Mouse (Mus musculus) hindbrain, embryonic 14.5 days (tissue): ENCODE results near the gene Prpf4. TPM values are rescaled to one million over a fixed set of nuclear protein-coding genes. Genes with fewer than 3 reads are reported as not detected.

Source experiments
- ATAC-seq: fragments of 200-750 bp; cut with Nextera tagmentation; 2 replicates; pipeline ENCODE4 v1.8.0; 2017; ENCODE audit warnings: moderate number of reproducible peaks, mild to moderate bottlenecking, moderate TSS enrichment, moderate library complexity; ENCODE audit not compliant: low FRiP score
- DNase-seq: peaks from one replicate; pipeline ENCODE4 v3.0.0-alpha.2; 2015; ENCODE audit warnings: low spot score
- H3K27ac ChIP-seq: fragments of 300-500 bp; sonication (generic); 2 replicates; pipeline ENCODE4 v1.5.1; 2014; ENCODE audit warnings: mild to moderate bottlenecking, moderate library complexity
- H3K27me3 ChIP-seq: fragments of 300-500 bp; sonication (generic); 2 replicates; pipeline ENCODE4 v1.6.1; 2014; ENCODE audit warnings: mild to moderate bottlenecking, low read length, mixed read lengths; ENCODE audit not compliant: control insufficient read depth, insufficient read depth
- H3K36me3 ChIP-seq: fragments of 300-500 bp; sonication (generic); replicated peaks from 2 replicates; pipeline ENCODE4 v1.6.1; 2014; ENCODE audit not compliant: control insufficient read depth, insufficient read depth
- H3K4me1 ChIP-seq: fragments of 300-500 bp; sonication (generic); replicated peaks from 2 replicates; pipeline ENCODE4 v1.6.1; 2014; ENCODE audit warnings: antibody characterized with exemption, low read length, mixed read lengths; ENCODE audit not compliant: control insufficient read depth, insufficient read depth
- H3K4me2 ChIP-seq: fragments of 300-500 bp; sonication (generic); replicated peaks from 2 replicates; pipeline ENCODE4 v1.6.1; 2014; ENCODE audit warnings: mild to moderate bottlenecking, moderate library complexity
- H3K4me3 ChIP-seq: fragments of 300-500 bp; sonication (generic); replicated peaks from 2 replicates; pipeline ENCODE4 v1.5.1; 2014; ENCODE audit warnings: mild to moderate bottlenecking, low read length
- H3K9ac ChIP-seq: fragments of 300-500 bp; sonication (generic); 2 replicates; pipeline ENCODE4 v1.6.1; 2014
- H3K9me3 ChIP-seq: fragments of 300-500 bp; sonication (generic); 2 replicates; pipeline ENCODE4 v1.6.1; 2016; ENCODE audit warnings: low read length; ENCODE audit not compliant: control insufficient read depth
- WGBS: fragments of 180-500 bp; shearing (Covaris S2); extraction: QIAGEN DNeasy Blood & Tissue Kit; methylation state at CpG from one replicate; pipeline ENCODE4 v1.1.7; 2014; 5-methylcytosine and 5-hydroxymethylcytosine counted together
- polyA plus RNA-seq: library from polyadenylated mRNA; unstranded; fragments of >200 nt; fragmentation: Nextera tagmentation; extraction: Ambion mirVana; gene quantifications from 2 replicates; pipeline ENCODE4 v1.2.1, GENCODE M21; 2014

Prpf4 gene
- polyA plus RNA-seq, 1 experiment from 2014 or later = 16.1 TPM

DNA sequence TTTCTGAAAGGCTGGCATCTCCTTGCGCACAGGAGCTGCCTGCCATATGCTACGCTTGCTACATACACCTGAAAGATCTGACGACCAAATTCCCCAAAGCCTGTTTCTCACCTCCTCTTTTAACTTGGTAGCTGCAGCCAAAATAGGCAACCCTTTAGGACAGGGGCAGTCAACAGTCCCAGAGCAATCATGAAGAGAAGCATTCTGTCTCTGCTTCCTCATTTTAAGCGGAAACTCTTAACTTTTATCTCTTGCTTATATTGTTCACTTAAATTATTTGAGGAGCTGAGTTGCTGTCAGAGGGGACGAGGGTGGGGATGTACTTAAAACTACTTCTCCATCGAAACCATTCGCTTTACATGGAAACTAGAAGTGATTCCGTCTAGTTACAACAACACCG, 21.0 kb downstream of the Prpf4 start:
- H3K4me3 ChIP-seq = no peak overlapping the region
- H3K9ac ChIP-seq = no peak overlapping the region
- H3K27me3 ChIP-seq = no peaks in the 10 kb centered on the region
- no peaks in the 10 kb centered on the region for H3K9me3 ChIP-seq
- no peaks in the 10 kb centered on the region for H3K4me1 ChIP-seq
- H3K4me2 ChIP-seq = no peak overlapping the region
- no peak for DNase-seq
- H3K27ac ChIP-seq = no peak overlapping the region
- no peak for ATAC-seq
- peaks cover 15% of the 10 kb centered on the region for H3K36me3 ChIP-seq
- 91% methylated on average over 9 of the region's 9 CpGs for WGBS

DNA sequence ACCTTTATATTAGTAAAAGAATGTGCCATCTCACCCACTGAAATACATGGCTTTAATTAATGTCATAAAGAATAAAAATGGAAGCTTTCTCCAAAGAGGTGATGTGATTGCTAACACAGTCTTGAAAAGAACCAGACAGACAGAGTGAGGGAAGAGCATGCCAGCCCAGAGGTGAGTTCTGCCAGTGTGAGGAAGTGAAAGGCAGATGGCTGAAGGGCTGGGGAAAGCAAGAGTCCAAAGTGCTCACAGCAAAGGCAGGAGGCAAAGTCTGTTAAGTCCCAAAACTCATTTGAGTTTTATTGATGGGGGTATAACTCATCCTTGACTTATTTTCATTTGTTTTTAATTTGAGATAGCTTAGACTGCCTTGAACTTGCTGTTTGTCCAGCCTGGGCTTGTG, 22.1 kb downstream of the Prpf4 start:
- no peak overlapping the region for H3K4me2 ChIP-seq
- ATAC-seq = no peak
- H3K4me3 ChIP-seq = no peak overlapping the region
- H3K9ac ChIP-seq = no peak overlapping the region
- no peaks in the 10 kb centered on the region for H3K27me3 ChIP-seq
- no peaks in the 10 kb centered on the region for H3K4me1 ChIP-seq
- H3K27ac ChIP-seq = no peak overlapping the region
- 0 out of 2 replicates have a peak, but pooled peaks cover 5% of the 10 kb centered on the region for H3K36me3 ChIP-seq
- DNase-seq = no peak
- no peaks in the 10 kb centered on the region for H3K9me3 ChIP-seq

DNA sequence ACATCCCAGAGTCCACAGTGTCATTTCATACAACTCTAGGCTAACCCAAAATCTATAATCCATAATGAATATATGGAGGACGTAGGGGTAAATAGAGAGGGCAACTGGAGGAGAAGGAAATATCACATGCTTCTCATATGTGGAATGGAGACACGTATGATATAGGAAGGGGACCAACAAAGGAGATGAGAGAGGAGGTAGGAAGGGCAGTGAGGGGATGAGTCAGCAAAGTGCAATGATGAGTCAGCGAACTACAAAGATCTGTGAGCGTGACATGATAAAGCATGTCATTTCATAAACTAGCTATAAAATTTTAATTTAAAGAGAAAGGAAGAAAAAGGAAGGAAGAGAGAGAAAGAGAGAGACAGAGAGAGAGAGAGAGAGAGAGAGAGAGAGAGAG, 22.9 kb downstream of the Prpf4 start:
- no peaks in the 10 kb centered on the region for H3K27me3 ChIP-seq
- no peaks in the 10 kb centered on the region for H3K9me3 ChIP-seq
- DNase-seq (no peak), ATAC-seq (no peak)
- 77% methylated on average over 4 of the region's 4 CpGs for WGBS
- H3K4me3 ChIP-seq = no peak overlapping the region
- H3K4me2 ChIP-seq = no peak overlapping the region
- no peak overlapping the region for H3K9ac ChIP-seq
- H3K4me1 ChIP-seq = no peaks in the 10 kb centered on the region
- H3K36me3 ChIP-seq = 0 out of 2 replicates have a peak, but pooled peaks cover 5% of the 10 kb centered on the region
- H3K27ac ChIP-seq = no peak overlapping the region

DNA sequence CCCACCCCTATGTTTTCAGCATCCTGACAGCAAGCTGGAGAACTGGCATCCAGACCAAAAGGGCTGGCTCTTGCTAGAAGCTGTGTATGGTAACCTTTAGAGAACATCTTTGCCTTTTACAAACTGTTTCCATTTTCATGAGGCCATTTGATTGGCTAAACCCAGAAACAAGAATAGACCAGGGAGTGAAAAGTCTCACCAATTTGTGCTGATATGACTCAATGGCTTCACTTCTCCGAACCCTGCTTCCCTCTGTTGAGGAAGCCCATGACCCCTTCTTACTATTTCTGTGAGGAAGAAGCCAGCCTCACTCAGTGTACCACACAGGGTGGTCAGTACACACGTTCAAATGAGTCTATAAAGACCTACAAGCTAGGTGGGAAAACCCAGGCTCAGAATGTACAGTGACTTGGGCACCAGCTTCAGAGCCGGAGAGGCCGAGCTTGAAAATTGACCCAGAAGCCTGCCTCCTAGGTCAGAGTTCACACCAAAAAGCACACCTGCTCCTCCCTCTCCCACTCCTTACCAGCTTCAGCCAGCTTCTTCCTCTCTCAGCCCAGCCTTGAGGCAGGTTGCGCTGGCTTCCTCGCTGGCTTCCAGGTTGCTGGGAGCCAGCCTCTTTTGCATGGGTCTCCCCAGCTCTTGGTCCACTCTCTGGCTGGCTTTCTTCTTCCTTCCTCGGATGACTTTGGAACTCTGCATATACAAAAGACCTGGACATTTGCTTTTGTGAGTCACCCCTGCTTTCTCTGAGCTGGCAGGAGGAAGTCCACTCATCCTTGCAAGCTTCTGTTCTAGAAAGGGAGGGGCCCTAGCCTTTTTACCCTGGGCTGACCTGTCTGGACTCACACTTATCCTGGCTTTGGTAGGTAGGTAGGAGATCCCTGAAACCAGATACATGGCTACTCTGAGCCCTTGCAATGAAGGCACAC, 25.6 kb downstream of the Prpf4 start:
- no peaks in the 10 kb centered on the region for H3K4me1 ChIP-seq
- no peaks in the 10 kb centered on the region for H3K36me3 ChIP-seq
- 84% methylated on average over 7 of the region's 7 CpGs for WGBS
- no peak overlapping the region for H3K27ac ChIP-seq
- DNase-seq = no peak
- H3K27me3 ChIP-seq = no peaks in the 10 kb centered on the region
- H3K9me3 ChIP-seq = no peaks in the 10 kb centered on the region
- H3K4me2 ChIP-seq = no peak overlapping the region
- no peak overlapping the region for H3K4me3 ChIP-seq
- H3K9ac ChIP-seq = no peak overlapping the region
- ATAC-seq = no peak

DNA sequence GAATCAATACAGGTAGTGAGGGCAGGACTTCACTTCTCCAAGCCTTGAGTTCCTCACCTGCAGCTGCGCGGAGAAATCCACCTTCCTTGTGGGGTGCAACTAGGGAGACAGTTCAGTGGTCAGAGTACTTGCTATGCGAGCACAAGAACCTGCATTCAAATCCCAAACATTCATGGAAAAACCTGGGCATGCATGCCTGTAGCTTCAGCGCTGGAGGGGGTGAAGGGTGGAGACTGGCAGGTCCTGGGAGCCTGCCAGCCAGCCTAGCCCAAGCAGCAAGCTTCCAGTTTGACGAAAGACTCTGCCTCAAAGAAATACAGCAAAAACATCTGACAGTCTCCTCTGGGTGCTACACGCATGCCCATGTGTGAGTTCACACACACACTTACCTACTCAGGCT, 26.5 kb downstream of the Prpf4 start, which contains the start of gene Rnf183:
TSS of gene Rnf183 (minus strand) at position 172 of the 400 bp plus-strand sequence.
- H3K4me2 ChIP-seq = no peak within 1 kb of the TSS
- no peak within 1 kb of the TSS for H3K9ac ChIP-seq
- DNase-seq (no peak), ATAC-seq (no peak)
- H3K4me1 ChIP-seq = no peaks in the 10 kb centered on the region
- H3K27ac ChIP-seq = no peak within 1 kb of the TSS
- H3K36me3 ChIP-seq = no peaks in the 10 kb centered on the region
- no peaks in the 10 kb centered on the region for H3K9me3 ChIP-seq
- 89% methylated on average over 6 of the region's 6 CpGs for WGBS
- H3K27me3 ChIP-seq = no peaks in the 10 kb centered on the region
- H3K4me3 ChIP-seq = no peak within 1 kb of the TSS

DNA sequence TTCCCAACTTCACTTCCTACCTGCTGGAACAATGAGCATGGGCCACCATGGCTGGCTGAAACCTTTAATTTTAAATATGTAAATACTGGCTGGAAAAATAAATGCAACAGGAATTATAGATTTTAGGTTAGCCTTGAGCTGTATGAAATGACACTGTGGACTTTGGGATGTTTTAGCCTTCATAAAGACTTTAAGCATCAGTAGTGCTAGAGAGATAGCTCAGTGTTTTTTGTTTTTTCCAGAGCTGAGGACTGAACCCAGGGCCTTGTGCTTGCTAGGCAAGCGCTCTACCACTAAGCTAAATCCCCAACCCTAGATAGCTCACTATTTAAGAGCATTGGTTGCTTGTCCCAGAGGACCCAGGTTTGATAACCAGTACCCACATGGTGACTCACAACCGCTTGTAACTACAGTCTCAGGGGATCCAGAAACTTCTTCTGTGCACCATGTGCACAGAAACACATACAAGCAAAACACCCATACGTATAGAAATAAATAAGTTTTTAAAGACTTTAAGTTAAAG, 28.7 kb downstream of the Prpf4 start:
- H3K27me3 ChIP-seq = no peaks in the 10 kb centered on the region
- H3K9me3 ChIP-seq = no peaks in the 10 kb centered on the region
- no peaks in the 10 kb centered on the region for H3K36me3 ChIP-seq
- H3K4me1 ChIP-seq = no peaks in the 10 kb centered on the region
- H3K4me3 ChIP-seq = no peak overlapping the region
- no peak overlapping the region for H3K9ac ChIP-seq
- no peak for DNase-seq
- H3K4me2 ChIP-seq = no peak overlapping the region
- no peak for ATAC-seq
- 97% methylated on average over 3 of the region's 3 CpGs for WGBS
- H3K27ac ChIP-seq = no peak overlapping the region

DNA sequence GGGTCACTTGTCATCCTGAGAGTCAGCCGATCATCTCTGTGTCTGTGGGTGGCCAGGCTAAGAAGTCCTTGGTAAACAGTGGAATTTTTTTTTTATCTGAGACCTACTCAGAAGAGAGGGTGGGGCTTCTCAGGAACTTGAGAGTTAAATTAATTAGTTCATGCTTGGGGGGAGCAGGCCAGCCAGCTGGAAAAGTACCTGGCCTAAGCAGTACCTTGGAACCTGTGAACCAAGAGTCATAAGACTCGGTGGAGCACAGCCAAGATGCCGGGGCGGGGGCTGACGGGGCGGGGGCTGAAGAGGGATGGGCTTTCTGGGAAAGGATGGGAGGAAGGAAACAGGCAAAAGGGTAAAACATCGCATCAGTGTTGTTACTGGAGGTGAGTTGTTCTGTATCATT, 29.3 kb downstream of the Prpf4 start:
- Histone ChIP-seq H3K9me3 (no peaks in the 10 kb centered on the region), H3K9ac (no peak overlapping the region), H3K4me3 (no peak overlapping the region), H3K27ac (no peak overlapping the region), H3K36me3 (no peaks in the 10 kb centered on the region), H3K27me3 (no peaks in the 10 kb centered on the region), H3K4me2 (no peak overlapping the region), H3K4me1 (no peaks in the 10 kb centered on the region)
- DNase-seq (no peak), ATAC-seq (no peak)
- WGBS = 85% methylated on average over 7 of the region's 7 CpGs

DNA sequence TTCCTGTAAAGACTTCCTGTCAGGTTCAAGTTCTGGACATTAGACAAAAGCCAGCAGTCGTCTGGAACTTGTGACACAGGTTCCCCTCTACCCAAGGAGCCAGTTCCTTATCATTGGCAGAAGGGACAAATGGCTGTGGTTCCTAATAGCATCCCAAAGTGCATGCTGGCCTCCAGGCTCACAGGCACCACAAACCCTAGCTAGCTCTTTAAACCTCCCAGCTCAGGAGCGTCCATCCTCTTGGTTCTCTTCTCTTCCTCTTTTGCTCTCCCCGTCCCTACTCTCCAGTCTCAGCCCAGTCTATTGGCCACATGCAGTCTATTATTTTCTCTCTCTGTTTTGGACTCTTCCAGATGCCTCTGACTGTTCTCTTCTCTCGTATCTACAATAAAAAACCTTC, 31.2 kb downstream of the Prpf4 start:
- no peak for ATAC-seq
- DNase-seq = no peak
- WGBS = 70% methylated on average over 4 of the region's 4 CpGs
- no peaks in the 10 kb centered on the region for H3K27me3 ChIP-seq
- no peak overlapping the region for H3K4me2 ChIP-seq
- no peak overlapping the region for H3K9ac ChIP-seq
- H3K27ac ChIP-seq = no peak overlapping the region
- H3K36me3 ChIP-seq = no peaks in the 10 kb centered on the region
- no peaks in the 10 kb centered on the region for H3K4me1 ChIP-seq
- no peak overlapping the region for H3K4me3 ChIP-seq
- H3K9me3 ChIP-seq = no peaks in the 10 kb centered on the region

DNA sequence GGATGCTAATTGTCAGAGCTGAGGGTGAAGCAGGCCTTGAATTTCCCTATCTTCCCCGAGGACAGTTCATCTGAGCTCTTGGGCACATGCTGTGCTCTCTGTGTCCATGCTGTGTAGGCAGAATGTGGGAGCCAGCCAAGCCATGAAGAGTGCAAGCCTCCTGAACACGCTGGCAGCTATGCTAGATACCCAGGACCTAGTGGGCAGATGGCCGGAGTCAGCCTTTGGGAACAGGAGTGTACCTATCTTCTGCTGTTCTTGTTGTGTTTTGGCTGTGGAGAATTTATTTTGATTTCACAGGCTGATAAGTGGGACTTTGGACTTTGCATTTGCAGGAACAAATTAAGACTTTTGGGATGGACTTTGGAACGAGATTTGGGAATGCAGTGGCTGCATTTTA, 31.9 kb downstream of the Prpf4 start:
- Histone ChIP-seq H3K4me2 (no peak overlapping the region), H3K27ac (no peak overlapping the region), H3K4me3 (no peak overlapping the region), H3K36me3 (no peaks in the 10 kb centered on the region), H3K9me3 (no peaks in the 10 kb centered on the region), H3K9ac (no peak overlapping the region), H3K4me1 (no peaks in the 10 kb centered on the region), H3K27me3 (no peaks in the 10 kb centered on the region)
- WGBS = 82% methylated on average over 4 of the region's 4 CpGs
- ATAC-seq (no peak), DNase-seq (no peak)
